Mouse (Mus musculus) adrenal gland, postnatal 4 days (tissue): ENCODE measurements at regions not wholly inside any gene's neighbourhood (a gene's known extent, or its start where the extent isn't known, plus 50 kb on each side); places are given as distances from the start of the nearest gene placed in this dataset.

Experiments used
- DNase-seq, 2 experiments: peaks; one replicate each; pipeline ENCODE4 v3.0.0; 2021 to 2022; ENCODE audit warnings: low spot score in 2 of 2, mixed read lengths in 2 of 2

GRCm38 (mm10) chr10:17074402-17075027 lies 648.5 kb upstream of the Cited2 start:
- no peak for DNase-seq

GRCm38 (mm10) chr10:17075147-17075546 lies 647.9 kb upstream of the Cited2 start:
- no peak for DNase-seq

- no peak for DNase-seq
These were observed 647.4 kb upstream of the Cited2 start for GRCm38 (mm10) chr10:17075576-17075975.

GRCm38 (mm10) chr10:17076186-17076585 lies 646.8 kb upstream of the Cited2 start:
- DNase-seq = no peak

- DNase-seq = no peak
These were observed 645.4 kb upstream of the Cited2 start for GRCm38 (mm10) chr10:17077580-17077979.

GRCm38 (mm10) chr10:17080818-17081217 lies 642.2 kb upstream of the Cited2 start:
- DNase-seq = no peak

GRCm38 (mm10) chr10:17082926-17083325 lies 640.1 kb upstream of the Cited2 start:
- DNase-seq = no peak

- no peak for DNase-seq
These were observed 621.0 kb upstream of the Cited2 start for GRCm38 (mm10) chr10:17102065-17102464.

- DNase-seq = no peak
These were observed 619.6 kb upstream of the Cited2 start for GRCm38 (mm10) chr10:17103416-17103815.

GRCm38 (mm10) chr10:17106831-17107230 lies 616.2 kb upstream of the Cited2 start:
- DNase-seq = no peak

- no peak for DNase-seq
These were observed 611.9 kb upstream of the Cited2 start for GRCm38 (mm10) chr10:17111071-17111470.

- DNase-seq = no peak
These were observed 608.2 kb upstream of the Cited2 start for GRCm38 (mm10) chr10:17114805-17115204.

- DNase-seq = no peak
These were observed 593.4 kb upstream of the Cited2 start for GRCm38 (mm10) chr10:17129391-17130163.

- DNase-seq = no peak
These were observed 592.4 kb upstream of the Cited2 start for GRCm38 (mm10) chr10:17130661-17131060.

- DNase-seq = no peak
These were observed 591.3 kb upstream of the Cited2 start for GRCm38 (mm10) chr10:17131763-17132162.

GRCm38 (mm10) chr10:17175385-17175784 lies 547.6 kb upstream of the Cited2 start:
- no peak for DNase-seq

- no peak for DNase-seq
These were observed 546.0 kb upstream of the Cited2 start for GRCm38 (mm10) chr10:17177054-17177453.

GRCm38 (mm10) chr10:17177503-17178278 lies 545.3 kb upstream of the Cited2 start:
- DNase-seq = no peak

- DNase-seq = no peak
These were observed 544.4 kb upstream of the Cited2 start for GRCm38 (mm10) chr10:17178627-17179026.

- DNase-seq = no peak
These were observed 538.6 kb upstream of the Cited2 start for GRCm38 (mm10) chr10:17184418-17184817.

GRCm38 (mm10) chr10:17196205-17196604 lies 526.8 kb upstream of the Cited2 start:
- DNase-seq = no peak

- no peak for DNase-seq
These were observed 526.4 kb upstream of the Cited2 start for GRCm38 (mm10) chr10:17196636-17197035.
